Mouse (Mus musculus) hindbrain, postnatal 0 days (tissue): Measurements from ENCODE around the gene Tomm20. TPM values are rescaled to one million over a fixed set of nuclear protein-coding genes. Genes with fewer than 3 reads are reported as not detected.
A peak's percentile ranks its signal among the peaks of the same experiment; 100 is the strongest.

Source experiments
- ATAC-seq: fragments of 200-750 bp; cut with Nextera tagmentation; 2 replicates; pipeline ENCODE4 v1.8.0; 2017; ENCODE audit warnings: mild to moderate bottlenecking, moderate TSS enrichment, moderate library complexity
- DNase-seq: peaks from one replicate; pipeline ENCODE4 v3.0.0-alpha.2; 2015; ENCODE audit warnings: low spot score
- H3K27ac ChIP-seq: fragments of 300-500 bp; sonication (generic); 2 replicates; pipeline ENCODE4 v1.5.1; 2014; ENCODE audit warnings: mild to moderate bottlenecking
- H3K27me3 ChIP-seq: fragments of 300-500 bp; sonication (generic); 2 replicates; pipeline ENCODE4 v1.6.1; 2014; ENCODE audit warnings: low read length, mixed read lengths; ENCODE audit not compliant: insufficient read depth
- H3K36me3 ChIP-seq: fragments of 300-500 bp; sonication (generic); 2 replicates; pipeline ENCODE4 v1.6.1; 2014; ENCODE audit warnings: low read length, mixed read lengths; ENCODE audit not compliant: insufficient read depth
- H3K4me1 ChIP-seq: fragments of 300-500 bp; sonication (generic); 2 replicates; pipeline ENCODE4 v1.6.1; 2014; ENCODE audit warnings: antibody characterized with exemption, low read length, mixed read lengths; ENCODE audit not compliant: insufficient read depth
- H3K4me2 ChIP-seq: fragments of 300-500 bp; sonication (generic); 2 replicates; pipeline ENCODE4 v1.6.1; 2014; ENCODE audit warnings: low read depth, mild to moderate bottlenecking, low read length, moderate library complexity, mixed read lengths
- H3K4me3 ChIP-seq: fragments of 300-500 bp; sonication (generic); 2 replicates; pipeline ENCODE4 v1.5.1; 2014; ENCODE audit warnings: low read length
- H3K9ac ChIP-seq: fragments of 300-500 bp; sonication (generic); replicated peaks from 2 replicates; pipeline ENCODE4 v1.6.1; 2014; ENCODE audit warnings: mild to moderate bottlenecking, low read length, moderate library complexity, mixed read lengths
- H3K9me3 ChIP-seq: fragments of 300-500 bp; sonication (generic); 2 replicates; pipeline ENCODE4 v1.6.1; 2016; ENCODE audit warnings: low read length, mixed read lengths
- CTCF ChIP-seq: IDR thresholded peaks from 2 replicates; pipeline ENCODE4 v1.5.1; 2016; ENCODE audit warnings: antibody characterized with exemption, control low read depth, low read depth
- WGBS: fragments of 180-500 bp; shearing (Covaris S2); extraction: QIAGEN DNeasy Blood & Tissue Kit; methylation state at CpG from one replicate; pipeline ENCODE4 v1.1.7; 2014; 5-methylcytosine and 5-hydroxymethylcytosine counted together
- polyA plus RNA-seq: library from polyadenylated mRNA; unstranded; fragments of >200 nt; fragmentation: Nextera tagmentation; extraction: Ambion mirVana; gene quantifications from 2 replicates; pipeline ENCODE4 v1.2.1, GENCODE M21; 2015
- total RNA-seq: library from RNA; depleted of rRNA; stranded (reverse); fragments of >200 nt; gene quantifications from 2 replicates; pipeline ENCODE4 v1.2.3, GENCODE M21; 2014

Tomm20 gene
- total and polyA plus RNA-seq, 2 experiments from 2014 or later = 141 to 232 TPM

DNA sequence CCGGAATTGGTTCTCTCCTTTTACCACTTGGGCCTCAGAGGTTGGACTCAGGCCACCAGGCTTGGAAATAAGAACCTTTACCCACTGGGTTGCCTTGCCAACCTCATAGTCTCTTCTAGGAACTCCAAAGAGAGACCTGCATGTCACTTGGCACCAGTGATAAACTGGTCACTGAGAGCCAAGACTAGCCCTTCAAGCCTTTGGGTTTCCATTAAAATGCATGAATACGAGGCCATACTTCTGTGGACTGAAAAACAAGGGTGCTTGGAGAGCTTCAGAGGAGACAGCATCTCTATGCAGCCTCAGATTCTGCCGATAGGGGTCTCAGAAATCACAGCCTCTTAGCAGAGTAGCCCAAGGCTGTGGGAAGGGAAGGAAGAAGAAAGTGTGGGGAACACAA lies 38.3 kb downstream of the Tomm20 start:
- ATAC-seq = peak; percentile 91
- Histone ChIP-seq H3K9ac (no peak overlapping the region), H3K4me3 (no peak overlapping the region), H3K4me1 (peaks cover 6% of the 10 kb centered on the region; the same call in 1 of the 2 replicates), H3K9me3 (no peaks in the 10 kb centered on the region), H3K27ac (peak overlapping the region; percentile 54), H3K36me3 (no peaks in the 10 kb centered on the region), H3K27me3 (no peaks in the 10 kb centered on the region), H3K4me2 (no peak overlapping the region)
- peak; percentile 86 for DNase-seq
- TF ChIP-seq CTCF = peak; percentile 67
- WGBS = 31% methylated on average over 3 of the region's 3 CpGs

- ATAC-seq = no peak
- no peak overlapping the region for H3K9ac ChIP-seq
- peak; percentile 64 for TF ChIP-seq CTCF
- no peaks in the 10 kb centered on the region for H3K36me3 ChIP-seq
- no peaks in the 10 kb centered on the region for H3K9me3 ChIP-seq
- no peaks in the 10 kb centered on the region for H3K27me3 ChIP-seq
- 92% methylated on average over 3 of the region's 3 CpGs for WGBS
- no peak overlapping the region for H3K27ac ChIP-seq
- peaks cover 6% of the 10 kb centered on the region; the same call in 1 of the 2 replicates for H3K4me1 ChIP-seq
- no peak overlapping the region for H3K4me3 ChIP-seq
- no peak overlapping the region for H3K4me2 ChIP-seq
- DNase-seq = no peak
Observed at GRCm38 (mm10) chr8:126905387-126905786, 40.3 kb downstream of the Tomm20 start.

DNA sequence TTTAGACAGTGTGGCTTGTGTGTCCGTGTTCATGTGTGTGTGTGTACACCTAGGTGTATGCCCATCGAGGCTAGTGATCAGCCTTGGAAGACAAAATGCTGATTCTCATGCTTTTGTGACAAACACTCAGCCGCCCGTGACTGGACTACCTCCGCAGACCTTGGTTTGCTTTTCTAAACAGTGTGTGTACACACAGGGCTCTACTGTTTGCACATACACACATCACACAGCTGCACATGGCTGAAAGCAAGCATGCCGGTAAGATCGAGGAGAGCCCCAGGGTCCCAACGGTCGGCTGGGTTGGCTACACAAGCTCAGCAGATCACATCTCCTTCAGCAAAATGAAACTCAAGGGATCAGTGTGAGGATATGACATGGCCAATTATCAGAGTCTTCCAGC lies 41.7 kb downstream of the Tomm20 start:
- Histone ChIP-seq H3K9ac (no peak overlapping the region), H3K4me3 (no peak overlapping the region), H3K4me1 (peaks cover 6% of the 10 kb centered on the region; the same call in 1 of the 2 replicates), H3K27ac (no peak overlapping the region), H3K27me3 (no peaks in the 10 kb centered on the region), H3K36me3 (no peaks in the 10 kb centered on the region), H3K9me3 (no peaks in the 10 kb centered on the region), H3K4me2 (no peak overlapping the region)
- TF ChIP-seq CTCF = no peak
- DNase-seq (no peak), ATAC-seq (no peak)
- 90% methylated on average over 9 of the region's 9 CpGs for WGBS

- Histone ChIP-seq H3K4me3 (no peak overlapping the region), H3K4me1 (peaks cover under 1% of the 10 kb centered on the region; the same call in 1 of the 2 replicates), H3K36me3 (no peaks in the 10 kb centered on the region), H3K9ac (no peak overlapping the region), H3K9me3 (no peaks in the 10 kb centered on the region), H3K27me3 (no peaks in the 10 kb centered on the region), H3K27ac (no peak overlapping the region), H3K4me2 (no peak overlapping the region)
- no peak for ATAC-seq
- TF ChIP-seq CTCF = no peak
- WGBS = 74% methylated on average over 9 of the region's 9 CpGs
- no peak for DNase-seq
Observed at GRCm38 (mm10) chr8:126903224-126903895, 42.3 kb downstream of the Tomm20 start.

GRCm38 (mm10) chr8:126901612-126902011 lies 44.0 kb downstream of the Tomm20 start:
- Histone ChIP-seq H3K27ac (no peak overlapping the region), H3K4me1 (no peaks in the 10 kb centered on the region), H3K4me3 (no peak overlapping the region), H3K27me3 (no peaks in the 10 kb centered on the region), H3K9me3 (no peaks in the 10 kb centered on the region), H3K36me3 (no peaks in the 10 kb centered on the region), H3K4me2 (no peak overlapping the region), H3K9ac (no peak overlapping the region)
- WGBS = 90% methylated on average over 1 of the region's 1 CpGs
- TF ChIP-seq CTCF = no peak
- ATAC-seq (no peak), DNase-seq (no peak)

DNA sequence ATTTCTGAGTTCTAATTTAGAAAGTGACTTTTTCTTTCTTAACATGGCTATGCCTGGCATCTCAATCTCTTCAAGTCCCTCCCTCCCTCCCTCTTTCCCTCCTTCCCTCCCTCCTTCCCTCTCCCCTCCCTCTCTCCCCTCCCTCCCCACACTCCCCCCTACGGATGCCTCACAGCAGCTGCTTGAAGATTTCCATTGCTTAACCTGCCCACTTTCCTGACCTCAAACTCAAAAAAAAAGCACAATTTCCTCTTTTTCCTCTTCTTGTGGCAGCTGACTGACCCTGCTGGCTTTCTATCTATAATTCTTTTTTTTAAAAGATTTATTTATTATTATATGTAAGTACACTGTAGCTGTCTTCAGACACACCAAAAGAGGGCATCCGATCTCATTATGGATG lies 44.6 kb downstream of the Tomm20 start:
- Histone ChIP-seq H3K36me3 (no peaks in the 10 kb centered on the region), H3K4me1 (no peaks in the 10 kb centered on the region), H3K4me2 (no peak overlapping the region), H3K27ac (no peak overlapping the region), H3K9me3 (no peaks in the 10 kb centered on the region), H3K27me3 (no peaks in the 10 kb centered on the region), H3K4me3 (no peak overlapping the region), H3K9ac (no peak overlapping the region)
- 58% methylated on average over 2 of the region's 2 CpGs for WGBS
- DNase-seq (no peak), ATAC-seq (no peak)
- no peak for TF ChIP-seq CTCF

DNA sequence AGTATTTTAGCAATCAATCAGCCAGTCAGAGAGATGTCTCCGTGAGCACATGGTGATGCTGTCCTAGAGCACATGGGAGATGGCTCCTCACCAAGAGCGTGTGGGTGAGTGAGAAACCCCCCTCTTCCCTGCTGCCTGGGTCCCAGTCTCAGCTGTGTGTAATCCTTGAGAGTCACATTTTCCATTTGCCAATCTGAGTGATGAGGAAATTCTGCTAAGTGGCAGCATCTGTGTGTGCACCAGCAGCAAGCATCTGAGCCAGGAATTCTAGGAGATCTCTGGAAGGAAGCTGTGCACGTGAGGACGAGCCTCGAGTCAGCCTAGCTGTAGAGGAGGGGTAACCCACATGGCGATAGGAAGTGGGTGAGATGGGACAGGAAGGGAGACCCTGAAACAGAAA lies 50.5 kb downstream of the Tomm20 start:
- Histone ChIP-seq H3K4me2 (no peak overlapping the region), H3K27ac (no peak overlapping the region), H3K4me1 (0 out of 2 replicates have a peak, but pooled peaks cover 10% of the 10 kb centered on the region), H3K9ac (no peak overlapping the region; the same call in 1 of the 2 replicates), H3K4me3 (no peak overlapping the region), H3K36me3 (no peaks in the 10 kb centered on the region), H3K27me3 (no peaks in the 10 kb centered on the region), H3K9me3 (no peaks in the 10 kb centered on the region)
- TF ChIP-seq CTCF = no peak
- ATAC-seq (peak; percentile 78), DNase-seq (peak; percentile 62)
- 29% methylated on average over 6 of the region's 6 CpGs for WGBS
